Mouse (Mus musculus) lung, postnatal 0 days (tissue): ENCODE data around the gene Crtc3.

ENCODE experiments used
- CTCF ChIP-seq: IDR thresholded peaks from 2 replicates; pipeline ENCODE4 v1.5.1; 2016; ENCODE audit warnings: antibody characterized with exemption, mild to moderate bottlenecking
- EP300 ChIP-seq: IDR thresholded peaks from 2 replicates; pipeline ENCODE4 v1.6.1; 2016; ENCODE audit warnings: antibody characterized with exemption, mild to moderate bottlenecking, control low read depth

GRCm38 (mm10) chr7:80711496-80711895 is 22.8 kb upstream of the Crtc3 start:
- TF ChIP-seq CTCF (no peak), EP300 (no peak)
